Mouse (Mus musculus): ENCODE results near the gene Adgrl2.

- TF ChIP-seq POLR2A (IDR thresholded peaks at IDR 0.05; ENCODE audit: insufficient read depth, low read depth, low read length) (no peak), CTCF (IDR thresholded peaks at IDR 0.05) (no peak)
Measured at GRCm38 (mm10) chr3:148961611-148962010, 28.7 kb downstream of the Adgrl2 start.
